ENCODE assay signal across 8 mouse cellular contexts in genomic region chr16:11455545-11456140, GRCm38 (mm10).
DNase-seq lines count a peak whose midpoint lies in the region; TF ChIP-seq lines count a peak whose summit lies in the region.

No protein-coding gene starts in this region.

- TF ChIP-seq EP300 in heart, adult 2 months (IDR thresholded peaks at IDR 0.05; ENCODE audit: insufficient read depth, low read depth, low read length) = no peak

- TF ChIP-seq CTCF in heart, adult 2 months (IDR thresholded peaks at IDR 0.05) = peak; percentile 60

- H3K4me1 ChIP-seq in heart, adult 2 months (ENCODE audit: control insufficient read depth, insufficient read depth, low read length) = peaks cover under 1% of the 10 kb centered on the region

- TF ChIP-seq POLR2A in heart, adult 2 months (IDR thresholded peaks at IDR 0.05; ENCODE audit: insufficient read depth, low read depth, low read length) = no peak

- no peak overlapping the region for H3K9ac ChIP-seq in heart, adult 2 months (ENCODE audit: low read depth, low read length)

- no peaks in the 10 kb centered on the region for H3K27me3 ChIP-seq in heart, adult 2 months (ENCODE audit: control insufficient read depth, insufficient read depth, low read length)

- intact Hi-C loops in heart, adult 2 months (cut with DNase I) = no loop called here
- intact Hi-C loops in heart, postnatal 25 days (cut with DNase I) = no loop called here
- intact Hi-C loops in heart, postnatal 36 days (cut with DNase I) = loop anchor here (10.0 kb wide), 1 partner anchor 749 kb away; no protein-coding TSS in a partner anchor

- DNase-seq in heart, adult 2 months = peak in 1 of 2 experiments; percentile 29
- DNase-seq in heart, postnatal 25 days (ENCODE audit: low spot score) = no peak
- peak; percentile 22 for DNase-seq in urinary bladder, postnatal 14 days (ENCODE audit: low spot score)
- no peak for DNase-seq in urinary bladder, postnatal 4 days (ENCODE audit: low spot score in 2 of 2)
- DNase-seq in heart, postnatal 36 days = peak; percentile 29 to 32
- DNase-seq in testis, postnatal 14 days (ENCODE audit: low spot score) = no peak
- DNase-seq in frontal cortex, postnatal 10 days (ENCODE audit: low spot score in 2 of 2) = no peak
- no peak for DNase-seq in left cerebral cortex, adult 11 months (ENCODE audit: low spot score)

- no peak overlapping the region for H3K4me3 ChIP-seq in heart, adult 2 months

- peak overlapping the region; percentile 8; the same call in 1 of the 2 replicates for H3K27ac ChIP-seq in heart, adult 2 months

- H3K36me3 ChIP-seq in heart, adult 2 months (ENCODE audit: control insufficient read depth, insufficient read depth, low read length) = no peaks in the 10 kb centered on the region

- WGBS in heart, adult 2 months = 67% methylated on average over 5 of the region's 5 CpGs

- no peaks in the 10 kb centered on the region for H3K79me2 ChIP-seq in heart, adult 2 months (replicated peaks; ENCODE audit: control insufficient read depth, insufficient read depth, low read length)

Comparison
In these comparisons a context has a peak if more than half of its experiments do, and no peak if none do; other contexts are left out.
1. DNase-seq: peak in urinary bladder, postnatal 14 days (single experiment) and heart, postnatal 36 days (2 of 2); none in heart, postnatal 25 days (single experiment), urinary bladder, postnatal 4 days (0 of 2), testis, postnatal 14 days (single experiment), frontal cortex, postnatal 10 days (0 of 2) and left cerebral cortex, adult 11 months (single experiment).